Mouse (Mus musculus): ENCODE results near the gene Slc39a10.
"Not testable (repeated sequence)": the region's sequence is repeated elsewhere in the genome, so short reads cannot be mapped to it uniquely, and the experiment has no call there.

DNA sequence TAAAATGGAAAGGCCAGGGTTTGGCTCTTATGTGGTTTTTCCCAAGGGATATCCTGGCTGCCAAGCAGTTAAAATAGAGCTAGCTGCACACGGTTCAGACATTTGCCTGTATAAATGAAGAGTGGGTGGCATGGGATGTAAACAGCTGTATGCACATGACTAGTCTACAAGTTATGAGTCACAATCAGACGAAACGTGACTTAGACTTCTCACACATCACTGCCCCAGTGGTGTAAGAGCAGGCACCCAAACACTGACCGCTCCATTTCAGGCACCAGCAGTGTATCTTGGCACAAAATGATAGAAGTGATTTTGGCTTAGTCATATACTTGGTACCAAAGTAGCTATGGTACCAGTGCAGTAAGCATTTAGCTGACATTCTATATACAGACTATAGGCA is 84.0 kb downstream of the Slc39a10 start:
- not testable (repeated sequence) for TF ChIP-seq CTCF (IDR thresholded peaks at IDR 0.05; ENCODE audit: extremely low read depth, insufficient read depth, insufficient read length, insufficient replicate concordance); POLR2A (IDR thresholded peaks at IDR 0.05; ENCODE audit: low read depth, low read length)
